Mouse (Mus musculus) lung, adult 2 months (tissue): ENCODE results near the gene Npas3. TPM values are rescaled to one million over a fixed set of nuclear protein-coding genes. Genes with fewer than 3 reads are reported as not detected.

Experiments
- DNase-seq: peaks from one replicate; pipeline ENCODE4 v3.0.0; 2022
- H3K4me1 ChIP-seq: fragments of 200-500 bp; 2 replicates; pipeline ENCODE4 v1.6.1; 2011; ENCODE audit warnings: low read length; ENCODE audit not compliant: control insufficient read depth, insufficient read depth
- H3K4me3 ChIP-seq: fragments of 200-500 bp; replicated peaks from 2 replicates; pipeline ENCODE3; 2011; ENCODE audit warnings: low read depth, mild to moderate bottlenecking, control low read depth, low read length; ENCODE audit errors: extremely low read depth
- CTCF ChIP-seq: fragments of 200-500 bp; IDR thresholded peaks from 2 replicates; pipeline ENCODE4 v1.5.1; 2011; ENCODE audit warnings: mild to moderate bottlenecking, low read length, control low read depth; ENCODE audit not compliant: insufficient read depth
- POLR2A ChIP-seq: fragments of 200-500 bp; IDR thresholded peaks from 2 replicates; pipeline ENCODE4 v1.6.1; 2011; ENCODE audit warnings: low read depth, mild to moderate bottlenecking, control low read depth, low read length, borderline replicate concordance; ENCODE audit errors: extremely low read depth
- WGBS: fragments of 180-500 bp; shearing (Covaris S2); methylation state at CpG from one replicate; pipeline ENCODE4 v1.1.7; 2018; 5-methylcytosine and 5-hydroxymethylcytosine counted together
- polyA plus RNA-seq: library from polyadenylated mRNA; depleted of rRNA; stranded (reverse); fragments of >200 nt; gene quantifications from 2 replicates; pipeline ENCODE4 v1.2.3, GENCODE M21; 2012

Npas3 gene
- polyA plus RNA-seq, 1 experiment: 0.05 TPM

GRCm38 (mm10) chr12:53752281-53753072 lies 504.0 kb downstream of the Npas3 start:
- WGBS: 62% methylated on average over 13 of the region's 13 CpGs
- DNase-seq: no peak
- TF ChIP-seq POLR2A: no peak
- no peak for TF ChIP-seq CTCF
- Histone ChIP-seq H3K4me3 (no peak overlapping the region), H3K4me1 (no peaks in the 10 kb centered on the region)

- H3K4me1 ChIP-seq: no peaks in the 10 kb centered on the region
- WGBS: 60% methylated on average over 13 of the region's 13 CpGs
- no peak for DNase-seq
- TF ChIP-seq POLR2A (no peak), CTCF (no peak)
- no peak overlapping the region for H3K4me3 ChIP-seq
These were observed 505.0 kb downstream of the Npas3 start for GRCm38 (mm10) chr12:53753368-53753937.

GRCm38 (mm10) chr12:53754236-53754635 lies 505.8 kb downstream of the Npas3 start:
- H3K4me3 ChIP-seq: no peak overlapping the region
- whole genome bisulfite sequencing: 24% methylated on average over 7 of the region's 7 CpGs
- H3K4me1 ChIP-seq: no peaks in the 10 kb centered on the region
- TF ChIP-seq CTCF (no peak), POLR2A (no peak)
- DNase-seq: no peak

GRCm38 (mm10) chr12:53757631-53758030 lies 509.2 kb downstream of the Npas3 start:
- TF ChIP-seq POLR2A (no peak), CTCF (no peak)
- no peak for DNase-seq
- WGBS: 59% methylated on average over 6 of the region's 6 CpGs
- H3K4me1 ChIP-seq: no peaks in the 10 kb centered on the region
- no peak overlapping the region for H3K4me3 ChIP-seq

- Histone ChIP-seq H3K4me3 (no peak overlapping the region), H3K4me1 (no peaks in the 10 kb centered on the region)
- DNase-seq: no peak
- TF ChIP-seq POLR2A: no peak
- WGBS: 88% methylated on average over 5 of the region's 5 CpGs
These were observed 509.9 kb downstream of the Npas3 start for GRCm38 (mm10) chr12:53758356-53758755.

GRCm38 (mm10) chr12:53764143-53764542 lies 515.7 kb downstream of the Npas3 start:
- TF ChIP-seq POLR2A (no peak), CTCF (no peak)
- H3K4me3 ChIP-seq: no peak overlapping the region
- DNase-seq: no peak
- no peaks in the 10 kb centered on the region for H3K4me1 ChIP-seq
- WGBS: 66% methylated on average over 4 of the region's 4 CpGs

- TF ChIP-seq CTCF (no peak), POLR2A (no peak)
- WGBS: 58% methylated on average over 11 of the region's 11 CpGs
- H3K4me3 ChIP-seq: no peak overlapping the region
- DNase-seq: no peak
- no peaks in the 10 kb centered on the region for H3K4me1 ChIP-seq
These were observed 519.9 kb downstream of the Npas3 start for GRCm38 (mm10) chr12:53768392-53768791.

GRCm38 (mm10) chr12:53771394-53771936 lies 523.0 kb downstream of the Npas3 start:
- no peak overlapping the region for H3K4me3 ChIP-seq
- no peak for TF ChIP-seq POLR2A
- no peak for TF ChIP-seq CTCF
- no peaks in the 10 kb centered on the region for H3K4me1 ChIP-seq
- DNase-seq: no peak
- 85% methylated on average over 14 of the region's 14 CpGs for WGBS

GRCm38 (mm10) chr12:53781850-53782552 lies 533.5 kb downstream of the Npas3 start:
- WGBS: 67% methylated on average over 11 of the region's 11 CpGs
- DNase-seq: no peak
- TF ChIP-seq CTCF (no peak), POLR2A (no peak)
- Histone ChIP-seq H3K4me3 (no peak overlapping the region), H3K4me1 (no peaks in the 10 kb centered on the region)

GRCm38 (mm10) chr12:53789501-53789900 lies 541.0 kb downstream of the Npas3 start:
- H3K4me1 ChIP-seq: no peaks in the 10 kb centered on the region
- WGBS: 83% methylated on average over 10 of the region's 10 CpGs
- no peak overlapping the region for H3K4me3 ChIP-seq
- DNase-seq: no peak
- TF ChIP-seq POLR2A: no peak
- TF ChIP-seq CTCF: no peak
